Mouse (Mus musculus) neural tube, embryonic 11.5 days (tissue): ENCODE measurements at regions not wholly inside any gene's neighbourhood (a gene's known extent, or its start where the extent isn't known, plus 50 kb on each side); places are given as distances from the start of the nearest gene placed in this dataset.

Source experiments
- ATAC-seq: fragments of 200-750 bp; cut with Nextera tagmentation; 2 replicates; pipeline ENCODE4 v1.8.0; 2017; ENCODE audit warnings: moderate number of reproducible peaks, mild to moderate bottlenecking, moderate TSS enrichment, moderate library complexity; ENCODE audit not compliant: insufficient read depth, low FRiP score, low TSS enrichment
- DNase-seq: peaks from one replicate; pipeline ENCODE4 v3.0.0-alpha.2; 2015; ENCODE audit warnings: low spot score
- H3K27ac ChIP-seq: fragments of 300-500 bp; sonication (generic); 2 replicates; pipeline ENCODE4 v1.5.1; 2014; ENCODE audit warnings: low read depth, mild to moderate bottlenecking, low read length
- H3K27me3 ChIP-seq: fragments of 300-500 bp; sonication (generic); 2 replicates; pipeline ENCODE4 v1.6.1; 2014; ENCODE audit warnings: mild to moderate bottlenecking, low read length, mixed read lengths; ENCODE audit not compliant: control insufficient read depth, insufficient read depth
- H3K36me3 ChIP-seq: fragments of 300-500 bp; sonication (generic); 2 replicates; pipeline ENCODE4 v1.6.1; 2014; ENCODE audit warnings: mild to moderate bottlenecking, low read length, moderate library complexity, mixed read lengths; ENCODE audit not compliant: control insufficient read depth, insufficient read depth
- H3K4me1 ChIP-seq: fragments of 300-500 bp; sonication (generic); 2 replicates; pipeline ENCODE4 v1.6.1; 2014; ENCODE audit warnings: low read length, mixed read lengths; ENCODE audit not compliant: control insufficient read depth, insufficient read depth
- H3K4me2 ChIP-seq: fragments of 300-500 bp; sonication (generic); 2 replicates; pipeline ENCODE4 v1.6.1; 2014; ENCODE audit warnings: low read depth, mild to moderate bottlenecking, moderate library complexity
- H3K4me3 ChIP-seq: fragments of 300-500 bp; sonication (generic); 2 replicates; pipeline ENCODE4 v1.5.1; 2014; ENCODE audit warnings: low read depth, low read length
- H3K9ac ChIP-seq: fragments of 300-500 bp; sonication (generic); 2 replicates; pipeline ENCODE4 v1.6.1; 2014; ENCODE audit warnings: mild to moderate bottlenecking, low read length
- H3K9me3 ChIP-seq: fragments of 300-500 bp; sonication (generic); 2 replicates; pipeline ENCODE4 v1.6.1; 2016; ENCODE audit warnings: low read length; ENCODE audit not compliant: control insufficient read depth
- WGBS: fragments of 180-500 bp; shearing (Covaris S2); extraction: QIAGEN DNeasy Blood & Tissue Kit; methylation state at CpG from one replicate; pipeline ENCODE4 v1.1.7; 2014; 5-methylcytosine and 5-hydroxymethylcytosine counted together

DNA sequence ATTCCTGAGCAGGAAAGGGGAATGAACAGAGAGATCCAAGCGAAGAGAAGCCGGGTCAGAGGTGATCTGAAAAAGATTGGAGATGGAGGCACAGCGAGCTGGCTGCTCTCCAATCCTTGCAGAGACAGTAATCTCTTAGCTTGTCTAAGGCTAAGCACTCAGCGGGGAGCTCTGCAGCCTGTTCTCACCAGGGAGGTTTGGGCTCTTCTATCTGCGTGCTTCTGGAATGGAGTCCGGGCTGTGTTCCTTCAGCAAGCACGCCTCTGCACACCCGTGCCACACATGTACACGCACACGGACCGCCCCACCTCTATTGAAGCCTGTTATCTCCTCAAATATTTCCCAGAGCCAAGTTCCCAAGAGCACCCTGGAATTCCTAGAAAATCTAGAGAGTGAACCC lies 161.3 kb downstream of the Cct6b start:
- Histone ChIP-seq H3K4me3 (no peak overlapping the region), H3K9me3 (no peaks in the 10 kb centered on the region), H3K4me2 (no peak overlapping the region), H3K36me3 (no peaks in the 10 kb centered on the region), H3K4me1 (0 out of 2 replicates have a peak, but pooled peaks cover 1% of the 10 kb centered on the region), H3K27ac (no peak overlapping the region), H3K9ac (no peak overlapping the region), H3K27me3 (peaks cover 3% of the 10 kb centered on the region; the same call in 1 of the 2 replicates)
- DNase-seq (no peak), ATAC-seq (no peak)
- WGBS: 47% methylated on average over 11 of the region's 11 CpGs

DNA sequence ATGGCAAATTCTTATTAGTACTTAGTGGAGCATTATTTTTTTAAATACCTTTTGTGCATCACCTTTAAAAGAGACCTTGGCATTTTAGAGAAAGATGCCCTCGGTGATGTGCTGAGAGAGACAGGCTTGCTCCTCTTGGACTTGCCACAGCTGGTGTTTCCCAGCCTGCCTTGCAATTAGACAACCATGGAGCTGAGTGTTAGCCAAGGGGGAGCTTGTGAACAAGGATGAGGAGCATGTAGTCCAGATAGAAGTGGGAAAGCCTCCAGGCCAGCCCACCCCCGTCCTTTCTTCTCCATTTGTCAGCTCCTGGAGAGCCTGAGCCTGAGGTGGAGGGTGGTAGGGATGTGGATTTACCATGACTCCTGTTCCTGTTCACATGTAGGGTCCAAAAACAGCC lies 161.9 kb downstream of the Cct6b start:
- 67% methylated on average over 2 of the region's 2 CpGs for WGBS
- H3K36me3 ChIP-seq: no peaks in the 10 kb centered on the region
- no peak for ATAC-seq
- H3K9me3 ChIP-seq: no peaks in the 10 kb centered on the region
- H3K4me3 ChIP-seq: no peak overlapping the region
- 0 out of 2 replicates have a peak, but pooled peaks cover 3% of the 10 kb centered on the region for H3K4me1 ChIP-seq
- no peak overlapping the region for H3K9ac ChIP-seq
- no peak overlapping the region for H3K4me2 ChIP-seq
- H3K27ac ChIP-seq: no peak overlapping the region
- no peak for DNase-seq
- peaks cover 3% of the 10 kb centered on the region; the same call in 1 of the 2 replicates for H3K27me3 ChIP-seq

DNA sequence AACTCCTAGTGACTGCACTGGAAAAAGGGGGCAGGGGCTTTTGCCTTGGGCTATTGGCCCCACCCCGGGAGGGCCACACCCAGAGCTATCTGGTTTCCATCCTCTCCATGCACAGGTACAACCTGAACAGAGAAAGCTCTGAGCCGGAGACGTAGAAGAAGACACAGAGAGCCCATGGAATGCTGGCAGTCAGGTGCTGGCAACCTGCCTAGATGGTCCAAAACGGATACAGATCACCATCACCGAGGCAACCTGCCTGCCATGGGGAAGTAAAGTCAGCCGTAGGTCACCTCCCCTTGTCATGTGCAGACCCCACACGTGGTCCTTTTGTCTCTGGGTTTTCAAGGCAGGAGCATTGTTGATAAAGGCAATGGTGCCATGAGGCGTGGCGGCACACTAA lies 164.0 kb downstream of the Cct6b start:
- Histone ChIP-seq H3K36me3 (no peaks in the 10 kb centered on the region), H3K27me3 (peaks cover 3% of the 10 kb centered on the region; the same call in 1 of the 2 replicates), H3K4me3 (no peak overlapping the region), H3K4me2 (no peak overlapping the region), H3K9me3 (no peaks in the 10 kb centered on the region), H3K27ac (no peak overlapping the region), H3K4me1 (0 out of 2 replicates have a peak, but pooled peaks cover 3% of the 10 kb centered on the region), H3K9ac (no peak overlapping the region)
- 73% methylated on average over 9 of the region's 9 CpGs for WGBS
- DNase-seq (no peak), ATAC-seq (no peak)

- H3K27ac ChIP-seq: no peak overlapping the region
- H3K36me3 ChIP-seq: no peaks in the 10 kb centered on the region
- H3K9ac ChIP-seq: no peak overlapping the region
- H3K4me1 ChIP-seq: 0 out of 2 replicates have a peak, but pooled peaks cover 3% of the 10 kb centered on the region
- ATAC-seq (no peak), DNase-seq (no peak)
- H3K4me2 ChIP-seq: no peak overlapping the region
- H3K27me3 ChIP-seq: peaks cover 3% of the 10 kb centered on the region; the same call in 1 of the 2 replicates
- H3K9me3 ChIP-seq: no peaks in the 10 kb centered on the region
- WGBS: 11% methylated on average over 6 of the region's 6 CpGs
- no peak overlapping the region for H3K4me3 ChIP-seq
These were observed 166.4 kb downstream of the Cct6b start for GRCm38 (mm10) chr11:82597757-82598156.

DNA sequence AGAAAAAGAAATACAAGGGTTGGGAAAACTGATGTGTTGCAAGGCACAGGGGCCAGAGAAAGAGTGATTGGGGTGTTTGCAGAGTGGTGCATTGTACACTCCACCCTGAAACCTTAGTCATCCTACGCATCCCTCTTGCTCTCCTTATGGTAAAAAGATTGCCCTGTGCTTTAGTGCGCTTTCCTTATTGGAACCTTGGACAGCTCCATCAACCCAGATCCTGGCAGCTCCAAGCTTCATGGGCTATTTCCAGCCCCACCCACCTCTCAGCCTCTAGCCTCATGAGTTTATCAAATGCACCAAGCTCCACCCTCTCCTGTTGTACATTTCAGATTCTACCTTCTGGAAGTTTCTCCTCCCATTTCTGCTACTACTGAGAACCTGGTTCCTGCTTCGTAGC lies 167.3 kb downstream of the Cct6b start:
- Histone ChIP-seq H3K9me3 (no peaks in the 10 kb centered on the region), H3K27me3 (peaks cover 3% of the 10 kb centered on the region; the same call in 1 of the 2 replicates), H3K27ac (no peak overlapping the region), H3K4me2 (no peak overlapping the region), H3K36me3 (no peaks in the 10 kb centered on the region), H3K9ac (no peak overlapping the region), H3K4me3 (no peak overlapping the region), H3K4me1 (0 out of 2 replicates have a peak, but pooled peaks cover 3% of the 10 kb centered on the region)
- DNase-seq: no peak
- ATAC-seq: no peak
- WGBS: 54% methylated on average over 3 of the region's 3 CpGs

GRCm38 (mm10) chr11:82589761-82590160 lies 174.4 kb downstream of the Cct6b start:
- ATAC-seq: no peak
- Histone ChIP-seq H3K9ac (no peak overlapping the region), H3K36me3 (no peaks in the 10 kb centered on the region), H3K4me1 (no peaks in the 10 kb centered on the region), H3K4me2 (no peak overlapping the region), H3K27ac (no peak overlapping the region), H3K27me3 (no peaks in the 10 kb centered on the region), H3K9me3 (no peaks in the 10 kb centered on the region), H3K4me3 (no peak overlapping the region)
- DNase-seq: no peak
- WGBS: 69% methylated on average over 2 of the region's 2 CpGs

DNA sequence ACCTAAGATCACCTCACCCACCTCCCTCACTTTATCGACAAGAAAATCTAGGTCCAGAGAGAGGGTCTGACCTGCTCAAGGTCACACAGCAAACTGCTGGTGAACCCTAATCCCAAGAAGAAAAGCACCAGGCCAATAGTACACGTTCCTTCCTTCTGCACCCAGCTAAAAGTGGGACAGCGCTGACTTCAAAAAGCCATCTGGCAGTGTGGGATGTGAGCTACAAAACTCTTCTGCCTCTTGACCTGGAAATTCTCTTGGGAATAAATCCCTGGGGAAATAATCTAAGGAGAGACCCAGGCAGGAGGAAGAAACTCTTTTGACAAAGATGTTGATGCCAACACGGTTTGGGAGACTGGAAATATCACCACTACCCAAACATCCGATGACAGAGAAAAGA lies 175.4 kb downstream of the Cct6b start:
- H3K9me3 ChIP-seq: no peaks in the 10 kb centered on the region
- ATAC-seq (no peak), DNase-seq (no peak)
- H3K27ac ChIP-seq: no peak overlapping the region
- no peaks in the 10 kb centered on the region for H3K36me3 ChIP-seq
- no peak overlapping the region for H3K4me3 ChIP-seq
- no peaks in the 10 kb centered on the region for H3K4me1 ChIP-seq
- 90% methylated on average over 5 of the region's 5 CpGs for WGBS
- no peaks in the 10 kb centered on the region for H3K27me3 ChIP-seq
- no peak overlapping the region for H3K4me2 ChIP-seq
- H3K9ac ChIP-seq: no peak overlapping the region

- Histone ChIP-seq H3K9me3 (no peaks in the 10 kb centered on the region), H3K27me3 (0 out of 2 replicates have a peak, but pooled peaks cover 3% of the 10 kb centered on the region), H3K9ac (no peak overlapping the region), H3K4me3 (no peak overlapping the region), H3K4me1 (peaks cover 8% of the 10 kb centered on the region; the same call in 1 of the 2 replicates), H3K4me2 (no peak overlapping the region), H3K36me3 (no peaks in the 10 kb centered on the region), H3K27ac (no peak overlapping the region)
- 19% methylated on average over 7 of the region's 7 CpGs for WGBS
- DNase-seq (peak; percentile 45), ATAC-seq (peak; percentile 50)
These were observed 184.2 kb downstream of the Cct6b start for GRCm38 (mm10) chr11:82579841-82580415.

DNA sequence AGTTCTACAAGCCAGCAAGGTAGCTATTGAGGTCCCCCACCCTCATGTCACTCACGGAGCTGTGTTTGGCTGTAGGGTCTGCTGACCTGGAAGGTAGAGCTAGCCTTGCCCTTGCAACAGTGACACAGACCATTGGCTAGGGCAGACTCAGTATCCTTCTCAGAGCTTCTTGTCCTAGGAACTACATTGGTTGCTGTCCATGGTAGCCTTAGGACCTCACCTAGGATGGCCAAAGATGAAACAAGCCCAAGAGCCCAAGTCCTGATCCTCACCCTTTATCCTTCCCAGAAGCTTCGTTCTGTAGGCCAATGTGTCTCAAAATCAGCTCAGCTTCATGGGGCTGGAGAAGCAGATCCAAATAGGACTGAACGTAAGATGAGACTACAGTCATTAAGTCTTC lies 187.3 kb downstream of the Tmem132e start:
- Histone ChIP-seq H3K9ac (no peak overlapping the region), H3K27ac (no peak overlapping the region), H3K36me3 (no peaks in the 10 kb centered on the region), H3K4me2 (no peak overlapping the region), H3K27me3 (peaks cover 5% of the 10 kb centered on the region; the same call in 1 of the 2 replicates), H3K9me3 (no peaks in the 10 kb centered on the region), H3K4me1 (peaks cover 8% of the 10 kb centered on the region; the same call in 1 of the 2 replicates), H3K4me3 (no peak overlapping the region)
- ATAC-seq (no peak), DNase-seq (no peak)
- 56% methylated on average over 3 of the region's 3 CpGs for WGBS
